Mouse (Mus musculus): ENCODE measurements around the gene Polr1c.

- TF ChIP-seq POLR2A (IDR thresholded peaks at IDR 0.05; ENCODE audit: borderline replicate concordance, extremely low read depth, low read depth, low read length) (no peak), CTCF (IDR thresholded peaks at IDR 0.05; ENCODE audit: insufficient read depth, low read length) (no peak)
These were observed 302 bp upstream of the Polr1c start for GRCm38 (mm10) chr17:46248189-46248522.
